Mouse (Mus musculus) bone marrow, adult 2 months (tissue): ENCODE results near the gene Celsr1.

ENCODE experiments used
- CTCF ChIP-seq: fragments of 200-500 bp; IDR thresholded peaks from 2 replicates; pipeline ENCODE4 v1.5.1; 2011; ENCODE audit warnings: low read length, control low read depth; ENCODE audit not compliant: control insufficient read depth, insufficient read depth
- POLR2A ChIP-seq: fragments of 200-500 bp; IDR thresholded peaks from 2 replicates; pipeline ENCODE4 v1.6.1; 2011; ENCODE audit warnings: low read depth, mild to moderate bottlenecking, control low read depth, low read length, borderline replicate concordance; ENCODE audit not compliant: control insufficient read depth

DNA sequence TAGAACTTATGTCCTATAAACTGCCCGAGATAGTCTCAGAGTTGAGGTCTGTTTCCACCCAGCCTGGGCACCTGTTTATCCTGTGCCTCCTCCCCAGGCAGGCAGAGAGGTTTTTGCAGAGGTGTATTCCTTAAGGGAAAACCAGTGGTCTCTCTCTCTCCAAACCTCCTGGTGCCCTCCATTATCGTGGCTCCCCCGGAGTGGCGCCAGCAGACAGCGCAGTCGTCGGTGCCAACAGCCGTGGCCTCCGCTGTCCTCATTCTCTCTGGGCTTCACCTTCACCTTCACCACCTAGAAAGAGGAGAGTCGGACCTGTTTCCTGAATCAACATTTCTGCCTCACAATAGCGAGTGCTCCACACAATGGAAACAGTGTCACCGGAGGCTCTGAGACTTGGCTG, 27.0 kb upstream of the Celsr1 start:
- TF ChIP-seq CTCF (no peak), POLR2A (no peak)
